Mouse (Mus musculus): ENCODE data around the gene Vmn1r168. TPM values are rescaled to one million over a fixed set of nuclear protein-coding genes. Genes with fewer than 3 reads are reported as not detected.
"Not testable (repeated sequence)": the region's sequence is repeated elsewhere in the genome, so short reads cannot be mapped to it uniquely, and the experiment has no call there.

The Vmn1r168 gene
- total RNA-seq (2021) = not detected

DNA sequence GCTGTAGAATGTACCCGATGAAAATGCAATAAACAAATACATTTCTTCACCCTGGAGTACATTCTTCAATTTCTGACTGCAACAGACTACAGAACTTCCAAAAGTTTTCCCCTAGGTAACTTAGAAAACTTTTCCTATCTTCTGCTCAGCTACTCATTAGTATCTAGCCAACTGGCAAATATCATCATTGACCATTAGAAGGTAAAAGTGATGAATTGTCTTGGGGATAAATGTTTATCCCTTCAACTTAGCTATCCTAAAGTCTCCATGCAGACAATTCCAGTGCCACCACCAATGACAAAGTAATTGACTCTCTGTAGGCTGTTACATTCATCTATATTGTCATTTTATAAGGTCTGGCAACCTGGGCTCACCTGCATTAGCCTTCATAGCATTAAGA, at the start of gene Vmn1r168:
TSS of gene Vmn1r168 (plus strand) at position 301 of the 400 bp plus-strand sequence.
- intact Hi-C loops (cut with DNase I); DNase-seq: not testable (repeated sequence)

DNA sequence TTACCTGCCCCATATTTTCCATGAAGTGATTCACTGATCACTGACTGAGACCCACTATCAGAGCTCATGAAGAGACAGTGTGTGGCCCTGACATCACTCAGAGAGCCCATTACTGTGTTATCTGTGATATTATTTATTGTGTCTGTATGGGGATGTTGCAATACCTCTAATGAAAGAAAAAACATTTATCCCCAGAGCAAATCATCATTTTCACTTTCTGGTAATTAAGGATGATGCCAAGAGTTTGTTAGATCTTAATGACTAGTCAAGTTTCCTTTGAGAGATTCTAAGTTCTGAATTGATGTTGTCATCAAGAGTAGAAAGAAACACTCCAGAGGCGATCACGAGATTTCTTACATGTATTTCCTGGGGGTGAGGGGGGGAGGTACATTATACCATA, 32.4 kb upstream of the Vmn1r168 start, which contains the start of gene Vmn1r167:
TSS of gene Vmn1r167 (minus strand) at position 101 of the 400 bp plus-strand sequence.
- DNase-seq; intact Hi-C loops (cut with DNase I): not testable (repeated sequence)

DNA sequence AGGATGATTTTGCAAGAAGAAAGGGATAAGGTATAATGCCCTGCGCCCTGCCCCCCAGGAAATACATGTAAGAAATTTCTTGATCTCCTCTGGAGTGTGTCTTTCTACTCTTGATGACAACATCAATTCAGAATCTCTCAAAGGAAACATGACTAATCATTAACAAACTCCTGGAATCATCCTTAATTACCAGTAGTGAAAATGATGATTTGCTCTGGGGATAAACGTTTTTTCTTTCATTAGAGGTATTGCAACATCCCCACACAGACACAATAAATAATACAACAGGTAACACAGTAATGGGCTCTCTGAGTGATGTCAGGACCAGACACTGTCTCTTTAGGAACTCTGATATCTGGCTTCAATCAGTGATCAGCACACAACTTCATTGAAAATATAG, 35.7 kb downstream of the Vmn1r168 start, which contains the start of gene Vmn1r169:
TSS of gene Vmn1r169 (plus strand) at position 301 of the 400 bp plus-strand sequence.
- intact Hi-C loops (cut with DNase I); DNase-seq: not testable (repeated sequence)

Other genes starting within 250 kb of the Vmn1r168 start
- not detected for gene Nlrp4e, start 238.5 kb upstream of the Vmn1r168 start, total RNA-seq (2021)
- under 1 TPM in 1 of 2 experiments, not detected in 1; 0.24 TPM for gene Nlrp5, start 153.8 kb upstream of the Vmn1r168 start, total RNA-seq (2021)
- not detected for gene Vmn1r167, start 32.5 kb upstream of the Vmn1r168 start, total RNA-seq (2021)
- not detected for gene Vmn1r169, start 35.8 kb downstream of the Vmn1r168 start, total RNA-seq (2021)
- gene Vmn1r170, start 66.4 kb downstream of the Vmn1r168 start, total RNA-seq (2021) = not detected
- gene Vmn1r171, start 91.0 kb downstream of the Vmn1r168 start, total RNA-seq (2021) = not detected
- gene Vmn1r172, start 118.6 kb downstream of the Vmn1r168 start, total RNA-seq (2021) = not detected
- not detected for gene Vmn1r173, start 161.0 kb downstream of the Vmn1r168 start, total RNA-seq (2021)
- not detected for gene Vmn1r174, start 212.5 kb downstream of the Vmn1r168 start, total RNA-seq (2021)

Data from left cerebral cortex, postnatal 4 days (tissue).